Mouse (Mus musculus) intestine, embryonic 14.5 days (tissue): ENCODE measurements around the gene Ctsk. TPM values are rescaled to one million over a fixed set of nuclear protein-coding genes. Genes with fewer than 3 reads are reported as not detected.

ENCODE experiments used
- ATAC-seq: fragments of 200-750 bp; cut with Nextera tagmentation; replicated peaks from 2 replicates; pipeline ENCODE4 v1.8.0; 2017; ENCODE audit warnings: low read depth, moderate number of reproducible peaks, moderate TSS enrichment, moderate library complexity; ENCODE audit not compliant: low FRiP score, low TSS enrichment
- DNase-seq: peaks from one replicate; pipeline ENCODE4 v3.0.0-alpha.2; 2018; ENCODE audit warnings: low spot score
- H3K27ac ChIP-seq: fragments of 300-500 bp; sonication (generic); 2 replicates; pipeline ENCODE4 v1.5.1; 2014; ENCODE audit warnings: low read depth, mild to moderate bottlenecking, control low read depth
- H3K27me3 ChIP-seq: fragments of 300-500 bp; sonication (generic); replicated peaks from 2 replicates; pipeline ENCODE4 v1.6.1; 2014; ENCODE audit warnings: low read length, control low read depth; ENCODE audit not compliant: control insufficient read depth, insufficient read depth
- H3K36me3 ChIP-seq: fragments of 300-500 bp; sonication (generic); 2 replicates; pipeline ENCODE4 v1.6.1; 2014; ENCODE audit warnings: low read length, control low read depth; ENCODE audit not compliant: control insufficient read depth, insufficient read depth
- H3K4me1 ChIP-seq: fragments of 300-500 bp; sonication (generic); replicated peaks from 2 replicates; pipeline ENCODE4 v1.6.1; 2014; ENCODE audit warnings: low read length, control low read depth, mixed read lengths; ENCODE audit not compliant: control insufficient read depth, insufficient read depth
- H3K4me2 ChIP-seq: fragments of 300-500 bp; sonication (generic); 2 replicates; pipeline ENCODE4 v1.6.1; 2014; ENCODE audit warnings: low read length
- H3K4me3 ChIP-seq: fragments of 300-500 bp; sonication (generic); 2 replicates; pipeline ENCODE4 v1.5.1; 2014; ENCODE audit warnings: low read depth, low read length, control low read depth, mixed read lengths
- H3K9ac ChIP-seq: fragments of 300-500 bp; sonication (generic); 2 replicates; pipeline ENCODE4 v1.6.1; 2014; ENCODE audit warnings: mild to moderate bottlenecking, low read length
- H3K9me3 ChIP-seq: fragments of 300-500 bp; sonication (generic); 2 replicates; pipeline ENCODE4 v1.6.1; 2016; ENCODE audit warnings: low read length, control low read depth; ENCODE audit not compliant: control insufficient read depth
- WGBS: fragments of 180-500 bp; shearing (Covaris S2); extraction: QIAGEN DNeasy Blood & Tissue Kit; methylation state at CpG from one replicate; pipeline ENCODE4 v1.1.7; 2014; 5-methylcytosine and 5-hydroxymethylcytosine counted together
- polyA plus RNA-seq: library from polyadenylated mRNA; unstranded; fragments of >200 nt; fragmentation: Nextera tagmentation; extraction: Ambion mirVana; gene quantifications from 2 replicates; pipeline ENCODE4 v1.2.1, GENCODE M21; 2014

Ctsk gene
- polyA plus RNA-seq, 1 experiment from 2014 or later = 8.1 TPM

GRCm38 (mm10) chr3:95517493-95517898 is 18.4 kb downstream of the Ctsk start:
- DNase-seq = peak; percentile 84
- H3K27me3 ChIP-seq = no peaks in the 10 kb centered on the region
- H3K4me3 ChIP-seq = no peak overlapping the region
- H3K4me1 ChIP-seq = peaks cover 3% of the 10 kb centered on the region; the same call in 1 of the 2 replicates
- no peak overlapping the region for H3K9ac ChIP-seq
- no peak; the same call in 1 of the 2 replicates for ATAC-seq
- no peaks in the 10 kb centered on the region for H3K9me3 ChIP-seq
- H3K4me2 ChIP-seq = peak overlapping the region; percentile 18; the same call in 1 of the 2 replicates
- H3K36me3 ChIP-seq = no peaks in the 10 kb centered on the region
- no peak overlapping the region for H3K27ac ChIP-seq
- WGBS = 14% methylated on average over 10 of the region's 10 CpGs

- H3K9me3 ChIP-seq = no peaks in the 10 kb centered on the region
- WGBS = 79% methylated on average over 7 of the region's 7 CpGs
- no peak overlapping the region for H3K27ac ChIP-seq
- no peaks in the 10 kb centered on the region for H3K27me3 ChIP-seq
- H3K4me1 ChIP-seq = peaks cover 3% of the 10 kb centered on the region; the same call in 1 of the 2 replicates
- no peaks in the 10 kb centered on the region for H3K36me3 ChIP-seq
- no peak overlapping the region for H3K4me3 ChIP-seq
- no peak overlapping the region for H3K4me2 ChIP-seq
- no peak overlapping the region for H3K9ac ChIP-seq
- no peak for DNase-seq
- ATAC-seq = no peak
These were observed 19.8 kb downstream of the Ctsk start for GRCm38 (mm10) chr3:95518891-95519290.

- Histone ChIP-seq H3K4me2 (no peak overlapping the region), H3K9me3 (no peaks in the 10 kb centered on the region), H3K4me3 (no peak overlapping the region), H3K4me1 (peaks cover 3% of the 10 kb centered on the region; the same call in 1 of the 2 replicates), H3K36me3 (no peaks in the 10 kb centered on the region), H3K27ac (no peak overlapping the region), H3K9ac (no peak overlapping the region), H3K27me3 (no peaks in the 10 kb centered on the region)
- 54% methylated on average over 2 of the region's 2 CpGs for WGBS
- ATAC-seq (no peak), DNase-seq (no peak)
These were observed 20.3 kb downstream of the Ctsk start for GRCm38 (mm10) chr3:95519315-95519714.

- no peak overlapping the region for H3K4me3 ChIP-seq
- H3K4me1 ChIP-seq = peaks cover 3% of the 10 kb centered on the region; the same call in 1 of the 2 replicates
- ATAC-seq = no peak
- DNase-seq = no peak
- H3K9me3 ChIP-seq = no peaks in the 10 kb centered on the region
- H3K4me2 ChIP-seq = no peak overlapping the region
- H3K27ac ChIP-seq = no peak overlapping the region
- 75% methylated on average over 3 of the region's 3 CpGs for WGBS
- H3K36me3 ChIP-seq = no peaks in the 10 kb centered on the region
- no peak overlapping the region for H3K9ac ChIP-seq
- no peaks in the 10 kb centered on the region for H3K27me3 ChIP-seq
These were observed 21.0 kb downstream of the Ctsk start for GRCm38 (mm10) chr3:95520100-95520499.

GRCm38 (mm10) chr3:95521168-95521567 is 22.1 kb downstream of the Ctsk start:
- 89% methylated on average over 10 of the region's 10 CpGs for WGBS
- no peaks in the 10 kb centered on the region for H3K27me3 ChIP-seq
- ATAC-seq (no peak), DNase-seq (no peak)
- H3K4me3 ChIP-seq = no peak overlapping the region
- H3K4me2 ChIP-seq = no peak overlapping the region
- H3K9ac ChIP-seq = no peak overlapping the region
- peaks cover 3% of the 10 kb centered on the region; the same call in 1 of the 2 replicates for H3K4me1 ChIP-seq
- H3K27ac ChIP-seq = no peak overlapping the region
- H3K9me3 ChIP-seq = no peaks in the 10 kb centered on the region
- H3K36me3 ChIP-seq = no peaks in the 10 kb centered on the region

GRCm38 (mm10) chr3:95523662-95524061 is 24.6 kb downstream of the Ctsk start:
- Histone ChIP-seq H3K4me2 (no peak overlapping the region), H3K27me3 (no peaks in the 10 kb centered on the region), H3K9ac (no peak overlapping the region), H3K9me3 (no peaks in the 10 kb centered on the region), H3K4me1 (no peaks in the 10 kb centered on the region), H3K36me3 (no peaks in the 10 kb centered on the region), H3K4me3 (no peak overlapping the region), H3K27ac (peak overlapping the region; percentile 47; the same call in 1 of the 2 replicates)
- 41% methylated on average over 3 of the region's 3 CpGs for WGBS
- ATAC-seq (no peak), DNase-seq (no peak)

- Histone ChIP-seq H3K27me3 (no peaks in the 10 kb centered on the region), H3K27ac (no peak overlapping the region), H3K4me1 (no peaks in the 10 kb centered on the region), H3K9me3 (no peaks in the 10 kb centered on the region), H3K4me3 (no peak overlapping the region), H3K36me3 (no peaks in the 10 kb centered on the region), H3K4me2 (no peak overlapping the region), H3K9ac (no peak overlapping the region)
- 38% methylated on average over 2 of the region's 2 CpGs for WGBS
- 0 out of 2 replicates have a peak, but pooled peaks have one; percentile 60 for ATAC-seq
- no peak for DNase-seq
These were observed 25.6 kb downstream of the Ctsk start for GRCm38 (mm10) chr3:95524673-95525072.

- Histone ChIP-seq H3K4me2 (no peak overlapping the region), H3K27ac (no peak overlapping the region), H3K9ac (no peak overlapping the region), H3K36me3 (no peaks in the 10 kb centered on the region), H3K9me3 (no peaks in the 10 kb centered on the region), H3K4me1 (no peaks in the 10 kb centered on the region), H3K27me3 (no peaks in the 10 kb centered on the region), H3K4me3 (no peak overlapping the region)
- DNase-seq = no peak
- ATAC-seq = no peak
These were observed 27.1 kb downstream of the Ctsk start for GRCm38 (mm10) chr3:95526111-95526510.

- H3K4me1 ChIP-seq = no peaks in the 10 kb centered on the region
- H3K36me3 ChIP-seq = no peaks in the 10 kb centered on the region
- no peaks in the 10 kb centered on the region for H3K9me3 ChIP-seq
- no peaks in the 10 kb centered on the region for H3K27me3 ChIP-seq
- no peak within 1 kb of the TSS for H3K27ac ChIP-seq
- no peak for DNase-seq
- no peak within 1 kb of the TSS for H3K4me3 ChIP-seq
- H3K9ac ChIP-seq = no peak within 1 kb of the TSS
- WGBS = 82% methylated on average over 8 of the region's 8 CpGs
- ATAC-seq = no peak
- no peak within 1 kb of the TSS for H3K4me2 ChIP-seq
These were observed 27.7 kb downstream of the Ctsk start, which contains the start of gene Ctss for GRCm38 (mm10) chr3:95526622-95527211. Gene Ctss, plus strand, starts transcription at chr3:95526786.
